Mouse (Mus musculus): ENCODE measurements at regions not wholly inside any gene's neighbourhood (a gene's known extent, or its start where the extent isn't known, plus 50 kb on each side); places are given as distances from the start of the nearest gene placed in this dataset.

- no peak for TF ChIP-seq MYOG (IDR thresholded peaks at IDR 0.05; ENCODE audit: control insufficient read depth in 1 of 3, insufficient read depth in 1 of 3, insufficient read length in 2 of 3, low read depth in 2 of 3)
- TF ChIP-seq TCF12 (IDR thresholded peaks at IDR 0.05; ENCODE audit: insufficient read depth, poor library complexity, severe bottlenecking): no peak
- TF ChIP-seq MAX (IDR thresholded peaks at IDR 0.05; ENCODE audit: low read depth): no peak
- no peak for TF ChIP-seq POLR2A (IDR thresholded peaks at IDR 0.05; ENCODE audit: insufficient read length, low read depth)
- TF ChIP-seq REST (IDR thresholded peaks at IDR 0.05; ENCODE audit: insufficient read depth, insufficient read length): no peak
- no peak for TF ChIP-seq USF1 (IDR thresholded peaks at IDR 0.05; ENCODE audit: low read depth)
- no peak for TF ChIP-seq CEBPB (IDR thresholded peaks at IDR 0.05; ENCODE audit: insufficient read depth, poor library complexity, severe bottlenecking)
- TF ChIP-seq E2F4 (IDR thresholded peaks at IDR 0.05; ENCODE audit: insufficient read depth): no peak
These were observed 457.4 kb downstream of the Plcl1 start for GRCm38 (mm10) chr1:55863113-55863512.
